Mouse (Mus musculus): ENCODE results near the gene Faah.

DNA sequence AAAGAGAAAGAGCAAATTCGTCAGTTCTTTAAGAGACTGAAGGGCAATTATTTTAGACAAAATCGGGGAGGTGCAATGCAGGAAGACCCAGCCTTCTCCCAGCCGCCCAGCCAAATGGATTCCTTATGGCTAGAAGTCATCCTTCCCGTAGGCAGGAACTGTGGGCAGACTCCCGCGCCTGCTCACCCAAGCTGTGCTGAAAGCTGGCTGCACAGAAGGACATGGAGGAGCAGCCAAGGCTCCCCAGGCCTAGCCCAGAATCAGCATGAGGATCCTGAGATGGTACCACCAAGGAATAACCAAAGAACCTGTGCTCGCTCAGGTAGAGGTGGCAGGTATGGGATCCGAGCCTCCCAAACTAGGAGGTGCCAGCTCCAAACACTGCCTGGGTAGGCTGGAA lies 1.7 kb downstream of the Faah start:
- TF ChIP-seq GATA1 (IDR thresholded peaks at IDR 0.05; ENCODE audit: borderline replicate concordance, low read length) (no peak), CTCF (IDR thresholded peaks at IDR 0.05; ENCODE audit: low read depth, low read length) (no peak), TAL1 (conservative IDR thresholded peaks at IDR 0.05; ENCODE audit: low read depth, low read length) (no peak), POLR2AphosphoS5 (IDR thresholded peaks at IDR 0.05; ENCODE audit: insufficient replicate concordance, low read depth, low read length) (no peak)

All from G1E (cell line).